Mouse (Mus musculus) CD4-positive, CD25-positive, alpha-beta regulatory T cell, adult 4 months (primary cell): Measurements from ENCODE around the gene Hba-a2. TPM values are rescaled to one million over a fixed set of nuclear protein-coding genes. Genes with fewer than 3 reads are reported as not detected.
"Not testable (repeated sequence)": the region's sequence is repeated elsewhere in the genome, so short reads cannot be mapped to it uniquely, and the experiment has no call there.

Source experiments
- ATAC-seq: one replicate; pipeline ENCODE4 v1.8.0; 2017
- polyA plus RNA-seq, 2 experiments: library from polyadenylated mRNA; unstranded; fragments of 100-300 nt; shearing (Covaris generic); gene quantifications; one replicate each; pipeline ENCODE4 v1.2.1; 2017

Gene Hba-a2
- polyA plus RNA-seq, 2 experiments from 2014 or later = 13.1 TPM; not detected in 1

- not testable (repeated sequence) for ATAC-seq
These were observed 13.1 kb upstream of the Hba-a2 start, which contains the start of gene Hba-a1 for GRCm38 (mm10) chr11:32283091-32283777. Hba-a1 (plus strand) TSS chr11:32283511.

- ATAC-seq = not testable (repeated sequence)
These were observed 11.7 kb upstream of the Hba-a2 start for GRCm38 (mm10) chr11:32284582-32284981.

- ATAC-seq = no peak
These were observed 11.1 kb upstream of the Hba-a2 start for GRCm38 (mm10) chr11:32285031-32285775.

GRCm38 (mm10) chr11:32285887-32286286 lies 10.4 kb upstream of the Hba-a2 start:
- ATAC-seq = not testable (repeated sequence)

- peak; percentile 70 for ATAC-seq
These were observed 9.4 kb upstream of the Hba-a2 start, which contains the start of gene Hbq1b for GRCm38 (mm10) chr11:32286695-32287492. Hbq1b (plus strand) TSS chr11:32286965.

GRCm38 (mm10) chr11:32287493-32287825 lies 8.8 kb upstream of the Hba-a2 start:
- ATAC-seq = no peak

- not testable (repeated sequence) for ATAC-seq
These were observed 3.5 kb upstream of the Hba-a2 start for GRCm38 (mm10) chr11:32292819-32293218.

- not testable (repeated sequence) for ATAC-seq
These were observed 2.8 kb upstream of the Hba-a2 start for GRCm38 (mm10) chr11:32293479-32293878.

- ATAC-seq = not testable (repeated sequence)
These were observed 1.1 kb downstream of the Hba-a2 start for GRCm38 (mm10) chr11:32297417-32297816.

GRCm38 (mm10) chr11:32297866-32298531 lies 1.7 kb downstream of the Hba-a2 start:
- ATAC-seq = no peak

GRCm38 (mm10) chr11:32298532-32298918 lies 2.2 kb downstream of the Hba-a2 start:
- no peak for ATAC-seq

GRCm38 (mm10) chr11:32299865-32300264 lies 3.6 kb downstream of the Hba-a2 start, which contains the start of gene Hbq1a:
Hbq1a (plus strand) TSS chr11:32300069.
- not testable (repeated sequence) for ATAC-seq

GRCm38 (mm10) chr11:32300279-32301267 lies 4.3 kb downstream of the Hba-a2 start:
- ATAC-seq = no peak

- no peak for ATAC-seq
These were observed 5.2 kb downstream of the Hba-a2 start for GRCm38 (mm10) chr11:32301506-32301905.

- ATAC-seq = no peak
These were observed 6.6 kb downstream of the Hba-a2 start for GRCm38 (mm10) chr11:32302824-32303419.

- ATAC-seq = no peak
These were observed 7.2 kb downstream of the Hba-a2 start for GRCm38 (mm10) chr11:32303455-32303854.

GRCm38 (mm10) chr11:32307006-32307405 lies 10.7 kb downstream of the Hba-a2 start:
- ATAC-seq = no peak

GRCm38 (mm10) chr11:32309446-32309845 lies 13.2 kb downstream of the Hba-a2 start:
- no peak for ATAC-seq

GRCm38 (mm10) chr11:32309928-32310327 lies 13.6 kb downstream of the Hba-a2 start:
- no peak for ATAC-seq

GRCm38 (mm10) chr11:32316009-32316408 lies 19.7 kb downstream of the Hba-a2 start:
- no peak for ATAC-seq
